Comparison of ENCODE assay signal across 20 mouse cellular contexts in the genomic region with DNA sequence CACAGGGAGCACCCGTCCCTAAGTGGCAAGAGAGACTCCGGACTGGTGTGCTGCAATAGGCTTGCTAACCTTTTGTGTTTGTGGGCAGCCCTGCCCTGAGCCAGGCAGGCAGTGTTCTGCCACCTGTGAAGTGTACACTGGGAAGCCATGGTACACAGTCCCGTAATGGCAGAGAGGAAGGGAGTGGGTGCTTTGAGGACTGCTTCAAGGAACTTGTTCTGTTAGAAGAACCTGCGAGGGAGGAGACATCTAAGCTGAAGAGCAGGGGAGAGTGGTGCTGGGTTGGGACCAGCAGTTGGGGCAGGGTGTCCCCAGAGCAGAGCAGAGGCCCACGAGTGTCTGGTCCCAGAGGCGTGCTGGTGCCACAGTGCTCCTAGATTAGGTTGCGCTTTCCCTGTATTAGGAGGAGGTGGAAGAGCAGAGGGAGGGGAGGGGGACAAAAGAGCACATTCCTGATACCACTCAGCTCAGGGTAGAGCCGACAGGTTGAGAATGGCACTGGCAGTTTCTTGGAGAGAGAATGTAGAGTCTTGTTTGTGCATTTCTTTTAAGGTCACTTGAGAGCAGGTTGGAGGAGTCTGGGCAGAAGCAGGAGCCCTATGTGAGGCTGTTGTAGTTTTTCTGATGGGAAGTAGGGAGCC. TPM values are rescaled to one million over a fixed set of nuclear protein-coding genes. Genes with fewer than 3 reads are reported as not detected.
DNase-seq lines count a peak whose midpoint lies in the region; ATAC-seq lines count a peak whose summit lies in the region.
"Had no signal": no experiment of that assay in that cellular context is flagged by ENCODE, and none has a peak within 500 bp of the region (broad histone marks: within the 10 kb centered on the region; RNA-seq: fewer than 3 reads in every experiment).

No protein-coding gene starts in this region.

- no peaks in the 10 kb centered on the region for H3K36me3 ChIP-seq in heart, embryonic 13.5 days
- H3K36me3 ChIP-seq in heart, embryonic 12.5 days: no peaks in the 10 kb centered on the region; the same call in 1 of the 2 replicates
- H3K36me3 ChIP-seq in liver, embryonic 15.5 days (replicated peaks): no peaks in the 10 kb centered on the region
- no peaks in the 10 kb centered on the region for H3K36me3 ChIP-seq in lung, embryonic 16.5 days (ENCODE audit: control insufficient read depth, insufficient read depth, low read length)
- no peaks in the 10 kb centered on the region; the same call in 1 of the 2 replicates for H3K36me3 ChIP-seq in stomach, embryonic 14.5 days (ENCODE audit: control insufficient read depth, insufficient read depth, low read length)
- H3K36me3 ChIP-seq: limb, embryonic 15.5 days; midbrain, embryonic 15.5 days had no signal

- H3K4me1 ChIP-seq in heart, embryonic 13.5 days: peaks cover 36% of the 10 kb centered on the region
- H3K4me1 ChIP-seq in heart, embryonic 12.5 days (replicated peaks): peaks cover 28% of the 10 kb centered on the region
- peaks cover 45% of the 10 kb centered on the region for H3K4me1 ChIP-seq in liver, embryonic 15.5 days (replicated peaks)
- peaks cover 17% of the 10 kb centered on the region for H3K4me1 ChIP-seq in lung, embryonic 16.5 days (replicated peaks; ENCODE audit: control insufficient read depth, insufficient read depth, low read length)
- H3K4me1 ChIP-seq in stomach, embryonic 14.5 days (ENCODE audit: control insufficient read depth, insufficient read depth, low read length): no peaks in the 10 kb centered on the region
- H3K4me1 ChIP-seq: limb, embryonic 15.5 days; midbrain, embryonic 15.5 days had no signal

- H3K27me3 ChIP-seq in heart, embryonic 13.5 days (replicated peaks): no peaks in the 10 kb centered on the region
- no peaks in the 10 kb centered on the region for H3K27me3 ChIP-seq in heart, embryonic 12.5 days (replicated peaks)
- no peaks in the 10 kb centered on the region for H3K27me3 ChIP-seq in liver, embryonic 15.5 days
- no peaks in the 10 kb centered on the region for H3K27me3 ChIP-seq in lung, embryonic 16.5 days (ENCODE audit: control insufficient read depth, insufficient read depth, low read depth, low read length)
- no peaks in the 10 kb centered on the region for H3K27me3 ChIP-seq in stomach, embryonic 14.5 days (ENCODE audit: control insufficient read depth, insufficient read depth, low read length)
- H3K27me3 ChIP-seq: CH12.LX; limb, embryonic 15.5 days; midbrain, embryonic 15.5 days had no signal

- 63% methylated on average over 8 of the region's 8 CpGs for WGBS in heart, embryonic 13.5 days
- WGBS in heart, embryonic 12.5 days: 62% methylated on average over 8 of the region's 8 CpGs
- WGBS in liver, embryonic 15.5 days (ENCODE audit: insufficient replicate concordance): 65% methylated on average over 8 of the region's 8 CpGs
- 54% methylated on average over 8 of the region's 8 CpGs for WGBS in lung, embryonic 16.5 days
- WGBS in stomach, embryonic 14.5 days: 67% methylated on average over 8 of the region's 8 CpGs

- no peak overlapping the region for H3K27ac ChIP-seq in heart, embryonic 13.5 days (replicated peaks)
- H3K27ac ChIP-seq in heart, embryonic 12.5 days (ENCODE audit: poor library complexity, severe bottlenecking): no peak overlapping the region
- no peak overlapping the region for H3K27ac ChIP-seq in liver, embryonic 15.5 days (replicated peaks)
- peak overlapping the region; percentile 71 for H3K27ac ChIP-seq in lung, embryonic 16.5 days (ENCODE audit: low read length)
- no peak overlapping the region for H3K27ac ChIP-seq in stomach, embryonic 14.5 days (ENCODE audit: low read length)
- H3K27ac ChIP-seq: hindbrain, postnatal 0 days; limb, embryonic 15.5 days; midbrain, embryonic 15.5 days had no signal

- H3K4me2 ChIP-seq in heart, embryonic 13.5 days: no peak overlapping the region
- H3K4me2 ChIP-seq in heart, embryonic 12.5 days: no peak overlapping the region
- H3K4me2 ChIP-seq in liver, embryonic 15.5 days: 0 out of 2 replicates have a peak overlapping the region, but pooled peaks have one; percentile 18
- no peak overlapping the region; the same call in 1 of the 2 replicates for H3K4me2 ChIP-seq in lung, embryonic 16.5 days (ENCODE audit: low read depth, low read length)
- no peak overlapping the region for H3K4me2 ChIP-seq in stomach, embryonic 14.5 days (replicated peaks; ENCODE audit: low read depth, low read length)
- H3K4me2 ChIP-seq: limb, embryonic 15.5 days; midbrain, embryonic 15.5 days had no signal

- H3K4me3 ChIP-seq in heart, embryonic 13.5 days: no peak overlapping the region
- no peak overlapping the region for H3K4me3 ChIP-seq in heart, embryonic 12.5 days
- H3K4me3 ChIP-seq in liver, embryonic 15.5 days (replicated peaks): no peak overlapping the region
- no peak overlapping the region for H3K4me3 ChIP-seq in lung, embryonic 16.5 days (ENCODE audit: low read length)
- no peak overlapping the region for H3K4me3 ChIP-seq in stomach, embryonic 14.5 days (ENCODE audit: low read depth, low read length)
- H3K4me3 ChIP-seq: limb, embryonic 15.5 days; midbrain, embryonic 15.5 days; myocyte had no signal

- ATAC-seq in heart, embryonic 13.5 days (ENCODE audit: extremely low read depth, insufficient number of reproducible peaks, low FRiP score, low TSS enrichment): no peak
- ATAC-seq in heart, embryonic 12.5 days (ENCODE audit: insufficient number of reproducible peaks, low FRiP score): no peak
- ATAC-seq in liver, embryonic 15.5 days (ENCODE audit: insufficient read depth): no peak
- ATAC-seq in lung, embryonic 16.5 days (ENCODE audit: low read depth): peak; percentile 89
- peak; percentile 56; the same call in 1 of the 2 replicates for ATAC-seq in stomach, embryonic 14.5 days (ENCODE audit: insufficient number of reproducible peaks, insufficient read depth, low FRiP score, low read depth)
- ATAC-seq: hindbrain, postnatal 0 days; midbrain, embryonic 15.5 days had no signal

- no peaks in the 10 kb centered on the region for H3K9me3 ChIP-seq in heart, embryonic 13.5 days
- no peaks in the 10 kb centered on the region for H3K9me3 ChIP-seq in heart, embryonic 12.5 days (replicated peaks)
- no peaks in the 10 kb centered on the region for H3K9me3 ChIP-seq in liver, embryonic 15.5 days (replicated peaks)
- H3K9me3 ChIP-seq in lung, embryonic 16.5 days (ENCODE audit: control insufficient read depth, low read length): no peaks in the 10 kb centered on the region
- no peaks in the 10 kb centered on the region for H3K9me3 ChIP-seq in stomach, embryonic 14.5 days (ENCODE audit: control insufficient read depth, low read depth, low read length)
- H3K9me3 ChIP-seq: limb, embryonic 15.5 days; midbrain, embryonic 15.5 days had no signal

- no peak for DNase-seq in right cerebral cortex, postnatal 36 days (ENCODE audit: low spot score in 2 of 2)
- DNase-seq in layer of hippocampus, adult 18-20 months (ENCODE audit: low spot score in 2 of 2): no peak
- DNase-seq: adrenal gland, postnatal 25 days; cerebellum, adult 11-12 months; cerebellum, postnatal 14 days; embryo, embryonic 11 days; heart, adult 11 months; kidney, adult 18-20 months; kidney, postnatal 14 days; right cerebral cortex, postnatal 14 days had no signal

- H3K9ac ChIP-seq in heart, embryonic 13.5 days: 0 out of 2 replicates have a peak overlapping the region, but pooled peaks have one; percentile 19
- no peak overlapping the region for H3K9ac ChIP-seq in heart, embryonic 12.5 days
- H3K9ac ChIP-seq in liver, embryonic 15.5 days: no peak overlapping the region
- no peak overlapping the region for H3K9ac ChIP-seq in lung, embryonic 16.5 days (ENCODE audit: low read length)
- no peak overlapping the region for H3K9ac ChIP-seq in stomach, embryonic 14.5 days (replicated peaks; ENCODE audit: low read depth, low read length)
- H3K9ac ChIP-seq: limb, embryonic 15.5 days; midbrain, embryonic 15.5 days had no signal

RNA-seq across cellular contexts. Expression of a gene that starts 9.4 kb away (rescaled TPM):
- 0.94 and 1.0 TPM in 2 replicates for polyA plus RNA-seq in heart, embryonic 13.5 days (2015; fragmentation: Nextera tagmentation; extraction: Ambion mirVana)
- polyA plus RNA-seq in heart, embryonic 12.5 days (2016; fragmentation: Nextera tagmentation; extraction: Ambion mirVana): 1.3 and 1.7 TPM in 2 replicates
- 0.79 and 0.98 TPM in 2 replicates for polyA plus RNA-seq in liver, embryonic 15.5 days (2015; fragmentation: Nextera tagmentation; extraction: Ambion mirVana)
- polyA plus RNA-seq in lung, embryonic 16.5 days (2015; fragmentation: Nextera tagmentation; extraction: Ambion mirVana): 1.8 TPM in 2 replicates
- 3.9 and 4.2 TPM in 2 replicates for polyA plus RNA-seq in stomach, embryonic 14.5 days (2014; fragmentation: Nextera tagmentation; extraction: Ambion mirVana)
- total RNA-seq in layer of hippocampus, adult 18-20 months (2021): 10 to 100 TPM; 18.5 to 19.4 TPM

Comparison
In these comparisons a context has a peak if more than half of its experiments do, and no peak if none do; other contexts are left out.
1. ATAC-seq: peak in lung, embryonic 16.5 days (single experiment) and stomach, embryonic 14.5 days (single experiment); none in heart, embryonic 13.5 days (single experiment), heart, embryonic 12.5 days (single experiment) and liver, embryonic 15.5 days (single experiment).